Mouse (Mus musculus): ENCODE measurements around the gene Tekt5. TPM values are rescaled to one million over a fixed set of nuclear protein-coding genes. Genes with fewer than 3 reads are reported as not detected.

The Tekt5 gene
- polyA plus RNA-seq, 1 experiment = 20.3 TPM

GRCm38 (mm10) chr16:10311989-10312388 lies 83.3 kb downstream of the Tekt5 start:
- H3K27me3 ChIP-seq (ENCODE audit: control insufficient read depth, insufficient read depth, low read length) = no peaks in the 10 kb centered on the region; the same call in 1 of the 2 replicates
- no peak overlapping the region for H3K27ac ChIP-seq (ENCODE audit: insufficient read depth, low read length)
- WGBS = 69% methylated on average over 4 of the region's 4 CpGs
- TF ChIP-seq CTCF (IDR thresholded peaks at IDR 0.05; ENCODE audit: borderline replicate concordance, insufficient read depth, low read depth, low read length) = no peak
- DNase-seq = no peak
- H3K4me1 ChIP-seq (ENCODE audit: control insufficient read depth, insufficient read depth, low read length) = no peaks in the 10 kb centered on the region
- no peak overlapping the region for H3K4me3 ChIP-seq (replicated peaks; ENCODE audit: insufficient read depth, low read depth, low read length)

- WGBS = 61% methylated on average over 3 of the region's 3 CpGs
- no peak for DNase-seq
- TF ChIP-seq POLR2A (IDR thresholded peaks at IDR 0.05; ENCODE audit: borderline replicate concordance, insufficient read depth, low read length) (no peak), CTCF (IDR thresholded peaks at IDR 0.05; ENCODE audit: borderline replicate concordance, insufficient read depth, low read depth, low read length) (no peak)
- Histone ChIP-seq H3K4me3 (replicated peaks; ENCODE audit: insufficient read depth, low read depth, low read length) (no peak overlapping the region), H3K27me3 (ENCODE audit: control insufficient read depth, insufficient read depth, low read length) (no peaks in the 10 kb centered on the region; the same call in 1 of the 2 replicates), H3K27ac (ENCODE audit: insufficient read depth, low read length) (no peak overlapping the region), H3K4me1 (ENCODE audit: control insufficient read depth, insufficient read depth, low read length) (no peaks in the 10 kb centered on the region)
Measured at GRCm38 (mm10) chr16:10311086-10311485, 84.2 kb downstream of the Tekt5 start.

- 59% methylated on average over 5 of the region's 5 CpGs for WGBS
- no peaks in the 10 kb centered on the region for H3K4me1 ChIP-seq (ENCODE audit: control insufficient read depth, insufficient read depth, low read length)
- no peak for DNase-seq
Measured at GRCm38 (mm10) chr16:10310507-10310906, 84.8 kb downstream of the Tekt5 start.

More at GRCm38 (mm10) chr16:10310507-10310906, 84.8 kb downstream of the Tekt5 start:
- Histone ChIP-seq H3K27me3 (ENCODE audit: control insufficient read depth, insufficient read depth, low read length) (no peaks in the 10 kb centered on the region; the same call in 1 of the 2 replicates), H3K27ac (ENCODE audit: insufficient read depth, low read length) (no peak overlapping the region), H3K4me3 (replicated peaks; ENCODE audit: insufficient read depth, low read depth, low read length) (no peak overlapping the region)
- TF ChIP-seq CTCF (IDR thresholded peaks at IDR 0.05; ENCODE audit: borderline replicate concordance, insufficient read depth, low read depth, low read length) (no peak), POLR2A (IDR thresholded peaks at IDR 0.05; ENCODE audit: borderline replicate concordance, insufficient read depth, low read length) (no peak)

Other genes with a start within 250 kb of the Tekt5 start
- gene Rpl39l, start 225.3 kb downstream of the Tekt5 start, polyA plus RNA-seq (2012; rRNA removed) = 0.14 TPM in 1 of 2 replicates, not detected in the other
- 0.03 and 0.05 TPM in 2 replicates for gene Atf7ip2, start 202.8 kb downstream of the Tekt5 start, polyA plus RNA-seq (2012; rRNA removed)
- 16.2 and 18.9 TPM in 2 replicates for gene Emp2, start 81.5 kb downstream of the Tekt5 start, polyA plus RNA-seq (2012; rRNA removed)
- gene Nubp1, start 16.5 kb upstream of the Tekt5 start, polyA plus RNA-seq (2012; rRNA removed) = 30.0 and 30.8 TPM in 2 replicates
- gene Tvp23a, start 51.9 kb upstream of the Tekt5 start, polyA plus RNA-seq (2012; rRNA removed) = 25.5 and 27.3 TPM in 2 replicates
- gene Ciita, start 84.6 kb upstream of the Tekt5 start, polyA plus RNA-seq (2012; rRNA removed) = 0.11 and 0.22 TPM in 2 replicates
- 126 and 143 TPM in 2 replicates for gene Dexi, start 147.6 kb upstream of the Tekt5 start, polyA plus RNA-seq (2012; rRNA removed)
- gene Clec16a, start 149.8 kb upstream of the Tekt5 start, polyA plus RNA-seq (2012; rRNA removed) = 48.7 and 51.2 TPM in 2 replicates